Mouse (Mus musculus) cerebellum, postnatal 14 days (tissue): ENCODE data around the gene Otub2.

Source experiments
- DNase-seq, 2 experiments: peaks; one replicate each; pipeline ENCODE4 v3.0.0; 2021; ENCODE audit warnings: mixed read lengths in 2 of 2

The Otub2 gene

GRCm38 (mm10) chr12:103445060-103445459 lies 56.6 kb downstream of the Otub2 start:
- no peak for DNase-seq

GRCm38 (mm10) chr12:103453361-103453760 lies 64.9 kb downstream of the Otub2 start:
- DNase-seq: no peak
